Mouse (Mus musculus): ENCODE data around the gene Olfr901. TPM values are rescaled to one million over a fixed set of nuclear protein-coding genes. Genes with fewer than 3 reads are reported as not detected.
"Not testable (repeated sequence)": the region's sequence is repeated elsewhere in the genome, so short reads cannot be mapped to it uniquely, and the experiment has no call there.

Gene Olfr901
- total RNA-seq (2021), result not detected

- no peak for DNase-seq
Measured at GRCm38 (mm10) chr9:38429155-38429554, at the start of gene Olfr901. Olfr901 (plus strand) TSS chr9:38429455.

GRCm38 (mm10) chr9:38401398-38401797 lies 27.9 kb upstream of the Olfr901 start, which contains the start of gene Olfr147:
Olfr147 (plus strand) TSS chr9:38401698.
- DNase-seq, result no peak

- not testable (repeated sequence) for DNase-seq
Measured at GRCm38 (mm10) chr9:38407502-38407901, 21.8 kb upstream of the Olfr901 start.

- DNase-seq, result not testable (repeated sequence)
Measured at GRCm38 (mm10) chr9:38413502-38413901, 15.8 kb upstream of the Olfr901 start.

- no peak for DNase-seq
Measured at GRCm38 (mm10) chr9:38423801-38424200, 5.5 kb upstream of the Olfr901 start.

- DNase-seq, result no peak
Measured at GRCm38 (mm10) chr9:38427026-38427425, 2.2 kb upstream of the Olfr901 start.

- DNase-seq, result no peak
Measured at GRCm38 (mm10) chr9:38447352-38447751, 18.1 kb downstream of the Olfr901 start, which contains the start of gene Olfr902. Olfr902 (plus strand) TSS chr9:38447652.

- DNase-seq, result no peak
Measured at GRCm38 (mm10) chr9:38462844-38463243, 33.6 kb downstream of the Olfr901 start, which contains the start of gene Olfr904. Olfr904 (plus strand) TSS chr9:38463144.

- DNase-seq, result no peak
Measured at GRCm38 (mm10) chr9:38470807-38471206, 41.6 kb downstream of the Olfr901 start, which contains the start of gene Olfr905. Olfr905 (plus strand) TSS chr9:38471107.

Other genes with a start within 250 kb of the Olfr901 start
- gene Olfr891, start 248.6 kb upstream of the Olfr901 start, total RNA-seq (2021), result not detected
- gene Olfr893, start 221.1 kb upstream of the Olfr901 start, total RNA-seq (2021), result not detected
- not detected for gene Olfr894, start 211.4 kb upstream of the Olfr901 start, total RNA-seq (2021)
- not detected for gene Olfr143, start 176.7 kb upstream of the Olfr901 start, total RNA-seq (2021)
- gene Olfr895, start 161.6 kb upstream of the Olfr901 start, total RNA-seq (2021), result not detected
- not detected for gene Olfr896-ps1, start 138.3 kb upstream of the Olfr901 start, total RNA-seq (2021)
- not detected for gene Olfr25, start 100.4 kb upstream of the Olfr901 start, total RNA-seq (2021)
- not detected for gene Olfr898, start 81.0 kb upstream of the Olfr901 start, total RNA-seq (2021)
- not detected for gene Olfr250, start 62.6 kb upstream of the Olfr901 start, total RNA-seq (2021)
- not detected for gene Olfr251, start 52.4 kb upstream of the Olfr901 start, total RNA-seq (2021)
- gene Olfr147, start 27.8 kb upstream of the Olfr901 start, total RNA-seq (2021), result not detected
- not detected for gene Olfr902, start 18.2 kb downstream of the Olfr901 start, total RNA-seq (2021)
- not detected for gene Olfr904, start 33.7 kb downstream of the Olfr901 start, total RNA-seq (2021)
- not detected for gene Olfr905, start 41.7 kb downstream of the Olfr901 start, total RNA-seq (2021)
- not detected for gene Olfr906, start 57.6 kb downstream of the Olfr901 start, total RNA-seq (2021)
- gene Olfr907, start 66.3 kb downstream of the Olfr901 start, total RNA-seq (2021), result not detected
- not detected for gene Olfr911-ps1, start 92.1 kb downstream of the Olfr901 start, total RNA-seq (2021)
- gene Olfr910, start 108.4 kb downstream of the Olfr901 start, total RNA-seq (2021), result not detected
- not detected for gene Olfr912, start 150.7 kb downstream of the Olfr901 start, total RNA-seq (2021)
- not detected for gene Olfr913, start 163.3 kb downstream of the Olfr901 start, total RNA-seq (2021)
- gene Olfr914, start 175.6 kb downstream of the Olfr901 start, total RNA-seq (2021), result not detected
- not detected for gene Olfr916, start 230.4 kb downstream of the Olfr901 start, total RNA-seq (2021)
- gene Olfr917, start 236.4 kb downstream of the Olfr901 start, total RNA-seq (2021), result not detected
- gene Olfr918, start 245.1 kb downstream of the Olfr901 start, total RNA-seq (2021), result not detected